ENCODE assay signal across 18 mouse cellular contexts in genomic region chr1:105492626-105493025, GRCm38 (mm10).
DNase-seq lines count a peak whose midpoint lies in the region; ATAC-seq and TF ChIP-seq lines count a peak whose summit lies in the region.
"Had no signal": no experiment of that assay in that cellular context is flagged by ENCODE, and none has a peak within 500 bp of the region (broad histone marks: within the 10 kb centered on the region; RNA-seq: fewer than 3 reads in every experiment).

No protein-coding gene starts in this region.

- TF ChIP-seq CTCF in lung, embryonic 14.5 days (IDR thresholded peaks at IDR 0.05; ENCODE audit: low read depth), result no peak
- TF ChIP-seq CTCF in lung, postnatal 0 days (IDR thresholded peaks at IDR 0.05), result no peak

- H3K9me3 ChIP-seq in lung, embryonic 14.5 days (ENCODE audit: low read depth, low read length), result no peaks in the 10 kb centered on the region
- H3K9me3 ChIP-seq in lung, postnatal 0 days (ENCODE audit: low read length), result no peaks in the 10 kb centered on the region
- H3K9me3 ChIP-seq in midbrain, embryonic 15.5 days, result no peaks in the 10 kb centered on the region
- H3K9me3 ChIP-seq in hindbrain, embryonic 13.5 days, result no peaks in the 10 kb centered on the region
- H3K9me3 ChIP-seq: heart, embryonic 10.5 days; limb, embryonic 10.5 days had no signal

- no peak overlapping the region for H3K4me2 ChIP-seq in lung, embryonic 14.5 days
- no peak overlapping the region for H3K4me2 ChIP-seq in lung, postnatal 0 days (replicated peaks; ENCODE audit: low read depth, low read length)
- no peak overlapping the region for H3K4me2 ChIP-seq in midbrain, embryonic 15.5 days
- H3K4me2 ChIP-seq in hindbrain, embryonic 13.5 days, result no peak overlapping the region
- H3K4me2 ChIP-seq: liver, embryonic 11.5 days had no signal

- TF ChIP-seq EP300 in lung, postnatal 0 days (IDR thresholded peaks at IDR 0.05), result no peak

- H3K9ac ChIP-seq in lung, embryonic 14.5 days, result no peak overlapping the region
- H3K9ac ChIP-seq in lung, postnatal 0 days (replicated peaks; ENCODE audit: low read depth), result no peak overlapping the region
- no peak overlapping the region for H3K9ac ChIP-seq in midbrain, embryonic 15.5 days
- H3K9ac ChIP-seq in hindbrain, embryonic 13.5 days, result no peak overlapping the region

- no peak for ATAC-seq in lung, embryonic 14.5 days (ENCODE audit: insufficient read depth)
- ATAC-seq in lung, postnatal 0 days, result no peak
- no peak for ATAC-seq in midbrain, embryonic 15.5 days (replicated peaks)
- no peak for ATAC-seq in hindbrain, embryonic 13.5 days (ENCODE audit: low FRiP score)
- ATAC-seq: CD4-positive, CD25-positive, alpha-beta regulatory T cell, adult 4 months had no signal

- intact Hi-C loops in left cerebral cortex, postnatal 14 days (cut with DNase I), result no loop called here

- no peak overlapping the region for H3K27ac ChIP-seq in lung, embryonic 14.5 days (ENCODE audit: low read depth)
- no peak overlapping the region for H3K27ac ChIP-seq in lung, postnatal 0 days (ENCODE audit: low read length)
- no peak overlapping the region for H3K27ac ChIP-seq in midbrain, embryonic 15.5 days
- H3K27ac ChIP-seq in hindbrain, embryonic 13.5 days, result no peak overlapping the region
- H3K27ac ChIP-seq: heart, embryonic 10.5 days; limb, embryonic 10.5 days; stomach, postnatal 0 days had no signal

- H3K4me3 ChIP-seq in lung, embryonic 14.5 days (ENCODE audit: low read depth, low read length), result no peak overlapping the region
- H3K4me3 ChIP-seq in lung, postnatal 0 days (ENCODE audit: low read depth, low read length), result no peak overlapping the region
- H3K4me3 ChIP-seq in midbrain, embryonic 15.5 days, result no peak overlapping the region
- H3K4me3 ChIP-seq in hindbrain, embryonic 13.5 days, result no peak overlapping the region
- H3K4me3 ChIP-seq: heart, embryonic 10.5 days; limb, embryonic 10.5 days had no signal

- H3K27me3 ChIP-seq in lung, embryonic 14.5 days (ENCODE audit: insufficient read depth, low read length), result no peaks in the 10 kb centered on the region
- no peaks in the 10 kb centered on the region for H3K27me3 ChIP-seq in lung, postnatal 0 days (replicated peaks; ENCODE audit: insufficient read depth, low read length)
- H3K27me3 ChIP-seq in midbrain, embryonic 15.5 days (replicated peaks), result no peaks in the 10 kb centered on the region
- no peaks in the 10 kb centered on the region for H3K27me3 ChIP-seq in hindbrain, embryonic 13.5 days

- WGBS in lung, embryonic 14.5 days, result 51% methylated on average over 5 of the region's 5 CpGs
- 69% methylated on average over 5 of the region's 5 CpGs for WGBS in lung, postnatal 0 days
- WGBS in midbrain, embryonic 15.5 days, result 83% methylated on average over 5 of the region's 5 CpGs
- 89% methylated on average over 5 of the region's 5 CpGs for WGBS in hindbrain, embryonic 13.5 days

- DNase-seq in lung, embryonic 14.5 days, result peak; percentile 30
- DNase-seq in lung, postnatal 0 days (ENCODE audit: low spot score), result no peak
- DNase-seq in frontal cortex, postnatal 36 days (ENCODE audit: low spot score in 2 of 2), result peak; percentile 54 to 60
- peak; percentile 61 to 68 for DNase-seq in left cerebral cortex, postnatal 14 days (ENCODE audit: low spot score in 2 of 2)
- DNase-seq in telencephalon, adult 2 months (ENCODE audit: low read depth, low spot score), result peak; percentile 69
- DNase-seq: cerebellum, adult 9-11 months; heart, postnatal 14 days; kidney, adult 2 months; kidney, postnatal 14 days; midbrain, embryonic 14.5 days; thymus, postnatal 25 days had no signal

- H3K4me1 ChIP-seq in lung, embryonic 14.5 days (ENCODE audit: insufficient read depth), result 0 out of 2 replicates have a peak, but pooled peaks cover 4% of the 10 kb centered on the region
- H3K4me1 ChIP-seq in lung, postnatal 0 days (ENCODE audit: insufficient read depth, low read depth, low read length), result no peaks in the 10 kb centered on the region
- no peaks in the 10 kb centered on the region for H3K4me1 ChIP-seq in midbrain, embryonic 15.5 days
- H3K4me1 ChIP-seq in hindbrain, embryonic 13.5 days (replicated peaks), result no peaks in the 10 kb centered on the region
- H3K4me1 ChIP-seq: heart, embryonic 10.5 days; limb, embryonic 10.5 days had no signal

- H3K36me3 ChIP-seq in lung, embryonic 14.5 days (ENCODE audit: insufficient read depth), result no peaks in the 10 kb centered on the region
- H3K36me3 ChIP-seq in lung, postnatal 0 days (ENCODE audit: insufficient read depth, low read length), result no peaks in the 10 kb centered on the region
- H3K36me3 ChIP-seq in midbrain, embryonic 15.5 days (replicated peaks), result no peaks in the 10 kb centered on the region
- no peaks in the 10 kb centered on the region for H3K36me3 ChIP-seq in hindbrain, embryonic 13.5 days
- H3K36me3 ChIP-seq: heart, embryonic 10.5 days; limb, embryonic 10.5 days had no signal
